25 mouse cellular contexts compared by ENCODE assay signal in the genomic region with DNA sequence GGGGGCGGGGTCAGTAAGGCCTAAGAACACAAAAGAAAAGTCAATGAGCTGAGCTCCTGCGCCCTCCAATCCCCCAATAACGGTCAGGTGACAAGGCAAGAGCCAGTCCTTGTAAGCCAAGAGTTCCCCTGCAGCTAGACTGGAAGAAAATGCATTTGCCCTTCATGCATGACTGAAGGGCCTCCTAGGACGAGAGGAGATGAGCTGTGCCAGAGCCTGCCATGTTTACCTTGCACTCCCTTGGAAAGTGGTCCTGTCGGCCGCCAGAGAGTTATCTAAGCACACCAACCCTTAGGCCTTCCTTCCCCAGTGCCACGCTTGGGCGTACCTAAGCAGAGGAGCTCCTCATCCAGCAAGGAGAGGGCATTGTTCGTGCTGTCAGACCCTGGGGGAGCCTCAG. TPM values are rescaled to one million over a fixed set of nuclear protein-coding genes. Genes with fewer than 3 reads are reported as not detected.
DNase-seq lines count a peak whose midpoint lies in the region; ATAC-seq and TF ChIP-seq lines count a peak whose summit lies in the region.
"Had no signal": no experiment of that assay in that cellular context is flagged by ENCODE, and none has a peak within 500 bp of the region (broad histone marks: within the 10 kb centered on the region; RNA-seq: fewer than 3 reads in every experiment).

No protein-coding gene starts in this region.

- 72% methylated on average over 9 of the region's 9 CpGs for WGBS in kidney, embryonic 15.5 days
- WGBS in midbrain, postnatal 0 days: 81% methylated on average over 9 of the region's 9 CpGs
- WGBS in midbrain, embryonic 14.5 days: 82% methylated on average over 9 of the region's 9 CpGs
- WGBS in forebrain, embryonic 10.5 days: 86% methylated on average over 9 of the region's 9 CpGs

- peak; percentile 39 to 50 for DNase-seq in cerebellum, postnatal 10 days
- no peak for DNase-seq in cerebellum, postnatal 4 days (ENCODE audit: low spot score in 2 of 2)
- no peak for DNase-seq in kidney, postnatal 36 days
- peak; percentile 47 for DNase-seq in midbrain, postnatal 0 days (ENCODE audit: low spot score)
- no peak for DNase-seq in midbrain, embryonic 14.5 days
- DNase-seq in ovary, postnatal 10 days (ENCODE audit: low spot score): no peak
- no peak for DNase-seq in forebrain, embryonic 10.5 days (ENCODE audit: extremely low spot score, low spot score)
- DNase-seq: adrenal gland, adult 8-10 months; cerebellum, adult 2 months; cerebellum, postnatal 25 days; gastrocnemius, postnatal 14 days; liver, postnatal 0 days; lung, postnatal 36 days; right cerebral cortex, postnatal 25 days; spleen, adult 18-20 months; thymus, adult 2 months; thymus, postnatal 36 days had no signal

- no peak overlapping the region for H3K4me2 ChIP-seq in kidney, embryonic 15.5 days
- H3K4me2 ChIP-seq in midbrain, postnatal 0 days (ENCODE audit: low read depth, low read length, poor library complexity, severe bottlenecking): no peak overlapping the region
- no peak overlapping the region for H3K4me2 ChIP-seq in midbrain, embryonic 14.5 days (ENCODE audit: low read length)
- H3K4me2 ChIP-seq: hindbrain, embryonic 12.5 days; liver, embryonic 12.5 days; midbrain, embryonic 12.5 days; neural tube, embryonic 15.5 days had no signal

- no peaks in the 10 kb centered on the region for H3K27me3 ChIP-seq in kidney, embryonic 15.5 days
- H3K27me3 ChIP-seq in midbrain, postnatal 0 days (ENCODE audit: insufficient read depth, low read length): no peaks in the 10 kb centered on the region
- H3K27me3 ChIP-seq in midbrain, embryonic 14.5 days (ENCODE audit: control insufficient read depth, insufficient read depth, low read length): no peaks in the 10 kb centered on the region
- no peaks in the 10 kb centered on the region for H3K27me3 ChIP-seq in forebrain, embryonic 10.5 days (ENCODE audit: poor library complexity, severe bottlenecking)
- H3K27me3 ChIP-seq: hindbrain, embryonic 12.5 days; liver, embryonic 12.5 days; midbrain, embryonic 12.5 days; neural tube, embryonic 15.5 days had no signal

- H3K36me3 ChIP-seq in kidney, embryonic 15.5 days: peaks cover 96% of the 10 kb centered on the region
- peaks cover 87% of the 10 kb centered on the region for H3K36me3 ChIP-seq in midbrain, postnatal 0 days (ENCODE audit: insufficient read depth, low read length)
- H3K36me3 ChIP-seq in midbrain, embryonic 14.5 days (ENCODE audit: control insufficient read depth, insufficient read depth, low read length): peaks cover 96% of the 10 kb centered on the region
- peaks cover 98% of the 10 kb centered on the region for H3K36me3 ChIP-seq in forebrain, embryonic 10.5 days (replicated peaks)

- 0 out of 2 replicates have a peak overlapping the region, but pooled peaks have one; percentile 13 for H3K27ac ChIP-seq in kidney, embryonic 15.5 days
- no peak overlapping the region for H3K27ac ChIP-seq in midbrain, postnatal 0 days (ENCODE audit: low read depth, low read length)
- H3K27ac ChIP-seq in midbrain, embryonic 14.5 days (replicated peaks; ENCODE audit: low read depth, low read length): no peak overlapping the region
- H3K27ac ChIP-seq in forebrain, embryonic 10.5 days: no peak overlapping the region
- H3K27ac ChIP-seq: hindbrain, embryonic 12.5 days; left cerebral cortex, adult 2 months; liver, embryonic 12.5 days; midbrain, embryonic 12.5 days; neural tube, embryonic 15.5 days had no signal

- no peak overlapping the region for H3K4me3 ChIP-seq in kidney, embryonic 15.5 days (replicated peaks)
- H3K4me3 ChIP-seq in midbrain, postnatal 0 days (ENCODE audit: low read depth, low read length): no peak overlapping the region
- no peak overlapping the region for H3K4me3 ChIP-seq in midbrain, embryonic 14.5 days (replicated peaks; ENCODE audit: low read depth, low read length)
- H3K4me3 ChIP-seq in forebrain, embryonic 10.5 days: no peak overlapping the region
- H3K4me3 ChIP-seq: hindbrain, embryonic 12.5 days; left cerebral cortex, adult 2 months; liver, embryonic 12.5 days; midbrain, embryonic 12.5 days; neural tube, embryonic 15.5 days had no signal

- no peak overlapping the region for H3K9ac ChIP-seq in kidney, embryonic 15.5 days
- no peak overlapping the region for H3K9ac ChIP-seq in midbrain, postnatal 0 days (replicated peaks; ENCODE audit: low read length, poor library complexity, severe bottlenecking)
- H3K9ac ChIP-seq in midbrain, embryonic 14.5 days (replicated peaks; ENCODE audit: low read length): no peak overlapping the region
- H3K9ac ChIP-seq: hindbrain, embryonic 12.5 days; liver, embryonic 12.5 days; liver, postnatal 0 days; midbrain, embryonic 12.5 days; neural tube, embryonic 15.5 days had no signal

- no peak for TF ChIP-seq CTCF in midbrain, postnatal 0 days (IDR thresholded peaks at IDR 0.05)

- H3K4me1 ChIP-seq in kidney, embryonic 15.5 days: no peaks in the 10 kb centered on the region
- no peaks in the 10 kb centered on the region for H3K4me1 ChIP-seq in midbrain, postnatal 0 days (ENCODE audit: insufficient read depth, low read length)
- no peaks in the 10 kb centered on the region for H3K4me1 ChIP-seq in midbrain, embryonic 14.5 days (ENCODE audit: control insufficient read depth, insufficient read depth, low read length)
- H3K4me1 ChIP-seq in forebrain, embryonic 10.5 days: no peaks in the 10 kb centered on the region
- H3K4me1 ChIP-seq: hindbrain, embryonic 12.5 days; liver, embryonic 12.5 days; midbrain, embryonic 12.5 days; neural tube, embryonic 15.5 days had no signal

- H3K9me3 ChIP-seq in kidney, embryonic 15.5 days (replicated peaks): no peaks in the 10 kb centered on the region
- H3K9me3 ChIP-seq in midbrain, postnatal 0 days (ENCODE audit: low read length): no peaks in the 10 kb centered on the region
- H3K9me3 ChIP-seq in midbrain, embryonic 14.5 days (ENCODE audit: control insufficient read depth, low read length): no peaks in the 10 kb centered on the region
- H3K9me3 ChIP-seq in forebrain, embryonic 10.5 days: no peaks in the 10 kb centered on the region
- H3K9me3 ChIP-seq: hindbrain, embryonic 12.5 days; liver, embryonic 12.5 days; midbrain, embryonic 12.5 days; neural tube, embryonic 15.5 days had no signal

- 0 out of 2 replicates have a peak, but pooled peaks have one; percentile 28 for ATAC-seq in kidney, embryonic 15.5 days (replicated peaks; ENCODE audit: low FRiP score)
- no peak for ATAC-seq in midbrain, postnatal 0 days (ENCODE audit: low FRiP score)
- no peak for ATAC-seq in midbrain, embryonic 14.5 days (ENCODE audit: low FRiP score, low TSS enrichment)
- ATAC-seq: forebrain, embryonic 14.5 days; intestine, embryonic 16.5 days; liver, embryonic 12.5 days; liver, postnatal 0 days had no signal

RNA-seq across cellular contexts. Expression of gene Mrps7, which starts 15.7 kb away (rescaled TPM):
- 102 and 103 TPM in 2 replicates for polyA plus RNA-seq in kidney, embryonic 15.5 days (2015; fragmentation: Nextera tagmentation; extraction: Ambion mirVana)
- total RNA-seq in midbrain, postnatal 0 days (2014; rRNA removed): 37.9 and 39.6 TPM in 2 replicates
- 77.8 and 81.8 TPM in 2 replicates for polyA plus RNA-seq in midbrain, postnatal 0 days (2015; fragmentation: Nextera tagmentation; extraction: Ambion mirVana)
- 75.7 and 83.4 TPM in 2 replicates for polyA plus RNA-seq in midbrain, embryonic 14.5 days (2014; fragmentation: Nextera tagmentation; extraction: Ambion mirVana)
- polyA plus RNA-seq in forebrain, embryonic 10.5 days (2016; fragmentation: Nextera tagmentation; extraction: Ambion mirVana): 106 TPM in 2 replicates

RNA-seq across cellular contexts. Expression of gene Gga3, which starts 15.9 kb away (rescaled TPM):
- 18.5 and 20.7 TPM in 2 replicates for polyA plus RNA-seq in kidney, embryonic 15.5 days (2015; fragmentation: Nextera tagmentation; extraction: Ambion mirVana)
- 34.5 and 42.3 TPM in 2 replicates for total RNA-seq in midbrain, postnatal 0 days (2014; rRNA removed)
- polyA plus RNA-seq in midbrain, postnatal 0 days (2015; fragmentation: Nextera tagmentation; extraction: Ambion mirVana): 20.5 and 22.6 TPM in 2 replicates
- 29.3 and 34.3 TPM in 2 replicates for polyA plus RNA-seq in midbrain, embryonic 14.5 days (2014; fragmentation: Nextera tagmentation; extraction: Ambion mirVana)
- 29.6 and 35.0 TPM in 2 replicates for polyA plus RNA-seq in forebrain, embryonic 10.5 days (2016; fragmentation: Nextera tagmentation; extraction: Ambion mirVana)

RNA-seq across cellular contexts. Expression of gene Nup85, which starts 23.8 kb away (rescaled TPM):
- polyA plus RNA-seq in kidney, embryonic 15.5 days (2015; fragmentation: Nextera tagmentation; extraction: Ambion mirVana): 174 and 190 TPM in 2 replicates
- total RNA-seq in midbrain, postnatal 0 days (2014; rRNA removed): 49.5 and 59.5 TPM in 2 replicates
- 75.6 and 80.3 TPM in 2 replicates for polyA plus RNA-seq in midbrain, postnatal 0 days (2015; fragmentation: Nextera tagmentation; extraction: Ambion mirVana)
- polyA plus RNA-seq in midbrain, embryonic 14.5 days (2014; fragmentation: Nextera tagmentation; extraction: Ambion mirVana): 83.7 and 107 TPM in 2 replicates
- 281 and 299 TPM in 2 replicates for polyA plus RNA-seq in forebrain, embryonic 10.5 days (2016; fragmentation: Nextera tagmentation; extraction: Ambion mirVana)

RNA-seq across cellular contexts. Expression of gene Mif4gd, which starts 24.8 kb away (rescaled TPM):
- 35.8 and 37.6 TPM in 2 replicates for polyA plus RNA-seq in kidney, embryonic 15.5 days (2015; fragmentation: Nextera tagmentation; extraction: Ambion mirVana)
- 13.6 and 13.7 TPM in 2 replicates for total RNA-seq in midbrain, postnatal 0 days (2014; rRNA removed)
- 15.7 and 17.7 TPM in 2 replicates for polyA plus RNA-seq in midbrain, postnatal 0 days (2015; fragmentation: Nextera tagmentation; extraction: Ambion mirVana)
- 9.7 and 11.4 TPM in 2 replicates for polyA plus RNA-seq in midbrain, embryonic 14.5 days (2014; fragmentation: Nextera tagmentation; extraction: Ambion mirVana)
- 20.3 and 23.8 TPM in 2 replicates for polyA plus RNA-seq in forebrain, embryonic 10.5 days (2016; fragmentation: Nextera tagmentation; extraction: Ambion mirVana)

RNA-seq across cellular contexts. Expression of gene Slc25a19, which starts 40.1 kb away (rescaled TPM):
- 45.8 and 48.3 TPM in 2 replicates for polyA plus RNA-seq in kidney, embryonic 15.5 days (2015; fragmentation: Nextera tagmentation; extraction: Ambion mirVana)
- 33.7 and 35.7 TPM in 2 replicates for total RNA-seq in midbrain, postnatal 0 days (2014; rRNA removed)
- 44.9 and 49.6 TPM in 2 replicates for polyA plus RNA-seq in midbrain, postnatal 0 days (2015; fragmentation: Nextera tagmentation; extraction: Ambion mirVana)
- 35.8 and 39.8 TPM in 2 replicates for polyA plus RNA-seq in midbrain, embryonic 14.5 days (2014; fragmentation: Nextera tagmentation; extraction: Ambion mirVana)
- 25.6 and 26.2 TPM in 2 replicates for polyA plus RNA-seq in forebrain, embryonic 10.5 days (2016; fragmentation: Nextera tagmentation; extraction: Ambion mirVana)

Comparison
In these comparisons a context has a peak if more than half of its experiments do, and no peak if none do; other contexts are left out.
1. DNase-seq: peak in cerebellum, postnatal 10 days (2 of 2) and midbrain, postnatal 0 days (single experiment); none in cerebellum, postnatal 4 days (0 of 2), kidney, postnatal 36 days (0 of 2), midbrain, embryonic 14.5 days (single experiment), ovary, postnatal 10 days (single experiment) and forebrain, embryonic 10.5 days (single experiment).